Mouse (Mus musculus): Measurements from ENCODE around the gene Gm11565. TPM values are rescaled to one million over a fixed set of nuclear protein-coding genes. Genes with fewer than 3 reads are reported as not detected.
"Not testable (repeated sequence)": the region's sequence is repeated elsewhere in the genome, so short reads cannot be mapped to it uniquely, and the experiment has no call there.

The Gm11565 gene
- polyA plus RNA-seq (2015; fragmentation: Nextera tagmentation; extraction: Ambion mirVana) = not detected in 2 replicates

- Histone ChIP-seq H3K4me1 (no peaks in the 10 kb centered on the region), H3K9me3 (no peaks in the 10 kb centered on the region), H3K4me2 (no peak within 1 kb of the TSS), H3K27me3 (no peaks in the 10 kb centered on the region), H3K4me3 (no peak within 1 kb of the TSS), H3K27ac (no peak within 1 kb of the TSS), H3K9ac (no peak within 1 kb of the TSS), H3K36me3 (no peaks in the 10 kb centered on the region)
- ATAC-seq (ENCODE audit: borderline replicate concordance, extremely low read depth, low FRiP score, low TSS enrichment) = no peak
- WGBS = 89% methylated on average over 3 of the region's 3 CpGs
Observed at GRCm38 (mm10) chr11:99914451-99914850, at the start of gene Gm11565. TSS of gene Gm11565 (plus strand) at chr11:99914751.

- not testable (repeated sequence) for H3K9me3 ChIP-seq; H3K27me3 ChIP-seq; H3K4me3 ChIP-seq; ATAC-seq (ENCODE audit: borderline replicate concordance, extremely low read depth, low FRiP score, low TSS enrichment); H3K36me3 ChIP-seq; H3K4me2 ChIP-seq; H3K4me1 ChIP-seq; H3K9ac ChIP-seq; H3K27ac ChIP-seq
- 48% methylated on average over 1 of the region's 1 CpGs for WGBS
Observed at GRCm38 (mm10) chr11:99873089-99873488, 41.5 kb upstream of the Gm11565 start, which contains the start of gene Krtap9-1. TSS of gene Krtap9-1 (plus strand) at chr11:99873389.

- H3K27me3 ChIP-seq; ATAC-seq (ENCODE audit: borderline replicate concordance, extremely low read depth, low FRiP score, low TSS enrichment): not testable (repeated sequence)
- 33% methylated on average over 1 of the region's 1 CpGs for WGBS
Observed at GRCm38 (mm10) chr11:99878887-99879286, 35.7 kb upstream of the Gm11565 start, which contains the start of gene Gm11567. TSS of gene Gm11567 (plus strand) at chr11:99879187.

GRCm38 (mm10) chr11:99907620-99908019, 6.9 kb upstream of the Gm11565 start, which contains the start of gene Krtap31-1:
TSS of gene Krtap31-1 (plus strand) at chr11:99907920.
- Histone ChIP-seq H3K4me1 (no peaks in the 10 kb centered on the region), H3K4me3 (no peak within 1 kb of the TSS), H3K36me3 (no peaks in the 10 kb centered on the region), H3K9me3 (no peaks in the 10 kb centered on the region), H3K27me3 (no peaks in the 10 kb centered on the region), H3K27ac (no peak within 1 kb of the TSS), H3K4me2 (no peak within 1 kb of the TSS), H3K9ac (no peak within 1 kb of the TSS)
- ATAC-seq (ENCODE audit: borderline replicate concordance, extremely low read depth, low FRiP score, low TSS enrichment) = no peak
- 69% methylated on average over 2 of the region's 2 CpGs for WGBS

More at GRCm38 (mm10) chr11:99878887-99879286, 35.7 kb upstream of the Gm11565 start, which contains the start of gene Gm11567:
- H3K4me3 ChIP-seq, H3K27ac ChIP-seq, H3K9me3 ChIP-seq, H3K4me1 ChIP-seq, H3K9ac ChIP-seq, H3K36me3 ChIP-seq, H3K4me2 ChIP-seq: not testable (repeated sequence)

GRCm38 (mm10) chr11:99935991-99936390, 21.4 kb downstream of the Gm11565 start, which contains the start of gene Krtap31-2:
TSS of gene Krtap31-2 (plus strand) at chr11:99936291.
- Histone ChIP-seq H3K4me2 (no peak within 1 kb of the TSS), H3K27ac (no peak within 1 kb of the TSS), H3K4me1 (no peaks in the 10 kb centered on the region), H3K9ac (no peak within 1 kb of the TSS), H3K9me3 (no peaks in the 10 kb centered on the region), H3K4me3 (no peak within 1 kb of the TSS), H3K36me3 (no peaks in the 10 kb centered on the region), H3K27me3 (peaks cover 3% of the 10 kb centered on the region; the same call in 1 of the 2 replicates)
- 75% methylated on average over 1 of the region's 1 CpGs for WGBS
- no peak for ATAC-seq (ENCODE audit: borderline replicate concordance, extremely low read depth, low FRiP score, low TSS enrichment)

- H3K4me3 ChIP-seq = no peak overlapping the region
- no peak for ATAC-seq (ENCODE audit: borderline replicate concordance, extremely low read depth, low FRiP score, low TSS enrichment)
- H3K9me3 ChIP-seq = no peaks in the 10 kb centered on the region
- no peaks in the 10 kb centered on the region for H3K27me3 ChIP-seq
- no peak overlapping the region for H3K9ac ChIP-seq
- H3K36me3 ChIP-seq = no peaks in the 10 kb centered on the region
- 76% methylated on average over 9 of the region's 9 CpGs for WGBS
- no peak overlapping the region for H3K4me2 ChIP-seq
- no peak overlapping the region for H3K27ac ChIP-seq
- H3K4me1 ChIP-seq = no peaks in the 10 kb centered on the region
Observed at GRCm38 (mm10) chr11:99937751-99938264, 23.3 kb downstream of the Gm11565 start.

- H3K4me1 ChIP-seq = no peaks in the 10 kb centered on the region
- H3K27me3 ChIP-seq = no peaks in the 10 kb centered on the region
- H3K9ac ChIP-seq = no peak within 1 kb of the TSS
- no peaks in the 10 kb centered on the region for H3K9me3 ChIP-seq
- 85% methylated on average over 2 of the region's 2 CpGs for whole genome bisulfite sequencing
- no peak for ATAC-seq (ENCODE audit: borderline replicate concordance, extremely low read depth, low FRiP score, low TSS enrichment)
- H3K4me2 ChIP-seq = no peak within 1 kb of the TSS
- no peak within 1 kb of the TSS for H3K4me3 ChIP-seq
- H3K36me3 ChIP-seq = no peaks in the 10 kb centered on the region
- no peak within 1 kb of the TSS for H3K27ac ChIP-seq
Observed at GRCm38 (mm10) chr11:99948175-99948574, 33.6 kb downstream of the Gm11565 start, which contains the start of gene Krtap9-5. TSS of gene Krtap9-5 (plus strand) at chr11:99948475.

GRCm38 (mm10) chr11:99964213-99964612, 49.7 kb downstream of the Gm11565 start:
- no peak overlapping the region for H3K4me3 ChIP-seq
- no peak for ATAC-seq (ENCODE audit: borderline replicate concordance, extremely low read depth, low FRiP score, low TSS enrichment)
- 55% methylated on average over 6 of the region's 6 CpGs for WGBS
- H3K4me2 ChIP-seq = no peak overlapping the region
- H3K9ac ChIP-seq = no peak overlapping the region
- H3K36me3 ChIP-seq = no peaks in the 10 kb centered on the region
- H3K4me1 ChIP-seq = no peaks in the 10 kb centered on the region
- no peak overlapping the region for H3K27ac ChIP-seq
- no peaks in the 10 kb centered on the region for H3K27me3 ChIP-seq
- H3K9me3 ChIP-seq = no peaks in the 10 kb centered on the region

Other genes with a start within 250 kb of the Gm11565 start
- gene Krtap4-6, start 248.8 kb upstream of the Gm11565 start, polyA plus RNA-seq (2015; fragmentation: Nextera tagmentation; extraction: Ambion mirVana) = not detected in 2 replicates
- gene Gm14190, start 224.0 kb upstream of the Gm11565 start, polyA plus RNA-seq (2015; fragmentation: Nextera tagmentation; extraction: Ambion mirVana) = not detected in 2 replicates
- gene Gm14180, start 180.5 kb upstream of the Gm11565 start, polyA plus RNA-seq (2015; fragmentation: Nextera tagmentation; extraction: Ambion mirVana) = not detected in 2 replicates
- not detected in 2 replicates for gene Gm11595, start 141.8 kb upstream of the Gm11565 start, polyA plus RNA-seq (2015; fragmentation: Nextera tagmentation; extraction: Ambion mirVana)
- gene Krtap4-8, start 134.0 kb upstream of the Gm11565 start, polyA plus RNA-seq (2015; fragmentation: Nextera tagmentation; extraction: Ambion mirVana) = not detected in 2 replicates
- not detected in 2 replicates for gene Krtap4-9, start 129.6 kb upstream of the Gm11565 start, polyA plus RNA-seq (2015; fragmentation: Nextera tagmentation; extraction: Ambion mirVana)
- not detected in 2 replicates for gene Gm11596, start 121.3 kb upstream of the Gm11565 start, polyA plus RNA-seq (2015; fragmentation: Nextera tagmentation; extraction: Ambion mirVana)
- not detected in 2 replicates for gene Gm11569, start 115.8 kb upstream of the Gm11565 start, polyA plus RNA-seq (2015; fragmentation: Nextera tagmentation; extraction: Ambion mirVana)
- gene Gm11554, start 110.3 kb upstream of the Gm11565 start, polyA plus RNA-seq (2015; fragmentation: Nextera tagmentation; extraction: Ambion mirVana) = not detected in 2 replicates
- not detected in 2 replicates for gene Krtap4-13, start 104.9 kb upstream of the Gm11565 start, polyA plus RNA-seq (2015; fragmentation: Nextera tagmentation; extraction: Ambion mirVana)
- gene Gm11564, start 99.1 kb upstream of the Gm11565 start, polyA plus RNA-seq (2015; fragmentation: Nextera tagmentation; extraction: Ambion mirVana) = not detected in 2 replicates
- not detected in 2 replicates for gene 2300003K06Rik, start 76.7 kb upstream of the Gm11565 start, polyA plus RNA-seq (2015; fragmentation: Nextera tagmentation; extraction: Ambion mirVana)
- gene Krtap4-16, start 63.1 kb upstream of the Gm11565 start, polyA plus RNA-seq (2015; fragmentation: Nextera tagmentation; extraction: Ambion mirVana) = not detected in 2 replicates
- not detected in 2 replicates for gene Gm11568, start 56.8 kb upstream of the Gm11565 start, polyA plus RNA-seq (2015; fragmentation: Nextera tagmentation; extraction: Ambion mirVana)
- gene Gm11559, start 50.3 kb upstream of the Gm11565 start, polyA plus RNA-seq (2015; fragmentation: Nextera tagmentation; extraction: Ambion mirVana) = not detected in 2 replicates
- gene Krtap9-1, start 41.4 kb upstream of the Gm11565 start, polyA plus RNA-seq (2015; fragmentation: Nextera tagmentation; extraction: Ambion mirVana) = not detected in 2 replicates
- gene Gm11567, start 35.6 kb upstream of the Gm11565 start, polyA plus RNA-seq (2015; fragmentation: Nextera tagmentation; extraction: Ambion mirVana) = not detected in 2 replicates
- gene Krtap31-1, start 6.8 kb upstream of the Gm11565 start, polyA plus RNA-seq (2015; fragmentation: Nextera tagmentation; extraction: Ambion mirVana) = not detected in 2 replicates
- gene Krtap31-2, start 21.5 kb downstream of the Gm11565 start, polyA plus RNA-seq (2015; fragmentation: Nextera tagmentation; extraction: Ambion mirVana) = not detected in 2 replicates
- not detected in 2 replicates for gene Krtap9-5, start 33.7 kb downstream of the Gm11565 start, polyA plus RNA-seq (2015; fragmentation: Nextera tagmentation; extraction: Ambion mirVana)
- gene Krtap29-1, start 64.3 kb downstream of the Gm11565 start, polyA plus RNA-seq (2015; fragmentation: Nextera tagmentation; extraction: Ambion mirVana) = not detected in 2 replicates
- not detected in 2 replicates for gene Krtap16-1, start 71.8 kb downstream of the Gm11565 start, polyA plus RNA-seq (2015; fragmentation: Nextera tagmentation; extraction: Ambion mirVana)
- gene Krtap17-1, start 79.2 kb downstream of the Gm11565 start, polyA plus RNA-seq (2015; fragmentation: Nextera tagmentation; extraction: Ambion mirVana) = 1.6 and 2.3 TPM in 2 replicates
- gene Krt33a, start 101.5 kb downstream of the Gm11565 start, polyA plus RNA-seq (2015; fragmentation: Nextera tagmentation; extraction: Ambion mirVana) = not detected in 2 replicates
- gene Krt33b, start 115.1 kb downstream of the Gm11565 start, polyA plus RNA-seq (2015; fragmentation: Nextera tagmentation; extraction: Ambion mirVana) = not detected in 2 replicates
- 0.34 TPM in 1 of 2 replicates, not detected in the other for gene Krt34, start 126.8 kb downstream of the Gm11565 start, polyA plus RNA-seq (2015; fragmentation: Nextera tagmentation; extraction: Ambion mirVana)
- gene Krt31, start 135.8 kb downstream of the Gm11565 start, polyA plus RNA-seq (2015; fragmentation: Nextera tagmentation; extraction: Ambion mirVana) = 0.10 TPM in 1 of 2 replicates, not detected in the other
- not detected in 2 replicates for gene Krt32, start 173.5 kb downstream of the Gm11565 start, polyA plus RNA-seq (2015; fragmentation: Nextera tagmentation; extraction: Ambion mirVana)
- gene Krt35, start 181.5 kb downstream of the Gm11565 start, polyA plus RNA-seq (2015; fragmentation: Nextera tagmentation; extraction: Ambion mirVana) = not detected in 2 replicates
- gene Krt36, start 190.9 kb downstream of the Gm11565 start, polyA plus RNA-seq (2015; fragmentation: Nextera tagmentation; extraction: Ambion mirVana) = 0.13 and 0.20 TPM in 2 replicates
- gene Krt13, start 206.8 kb downstream of the Gm11565 start, polyA plus RNA-seq (2015; fragmentation: Nextera tagmentation; extraction: Ambion mirVana) = 4.0 and 7.4 TPM in 2 replicates
- gene Krt15, start 221.2 kb downstream of the Gm11565 start, polyA plus RNA-seq (2015; fragmentation: Nextera tagmentation; extraction: Ambion mirVana) = 49.1 and 59.3 TPM in 2 replicates
- gene Krt19, start 233.9 kb downstream of the Gm11565 start, polyA plus RNA-seq (2015; fragmentation: Nextera tagmentation; extraction: Ambion mirVana) = 253 and 264 TPM in 2 replicates